In the genomic region with DNA sequence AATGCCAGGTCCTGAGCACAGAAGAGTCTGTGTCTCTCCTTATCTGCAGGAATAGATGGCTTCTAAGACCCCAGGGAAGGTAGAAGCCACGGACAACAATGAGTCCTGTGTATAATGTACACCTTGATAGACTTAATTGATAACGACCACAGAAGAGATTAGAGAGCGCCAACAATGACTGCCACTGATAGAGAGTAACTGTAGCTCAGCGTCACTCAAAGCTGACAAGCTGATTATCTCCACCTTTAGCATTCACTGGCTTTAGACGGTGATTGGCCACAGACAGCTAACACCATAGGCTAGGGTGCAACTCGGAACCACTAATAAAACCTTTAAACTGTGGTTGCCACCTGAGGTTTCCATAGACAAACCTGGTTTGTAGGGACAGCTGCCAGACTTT, we compare ENCODE assay signal across 22 mouse cellular contexts. TPM values are rescaled to one million over a fixed set of nuclear protein-coding genes. Genes with fewer than 3 reads are reported as not detected.
A peak's percentile ranks its signal among the peaks of the same experiment; 100 is the strongest.
DNase-seq lines count a peak whose midpoint lies in the region; ATAC-seq and TF ChIP-seq lines count a peak whose summit lies in the region.
"Had no signal": no experiment of that assay in that cellular context is flagged by ENCODE, and none has a peak within 500 bp of the region (broad histone marks: within the 10 kb centered on the region; RNA-seq: fewer than 3 reads in every experiment).

No protein-coding gene starts in this region.

- H3K79me2 ChIP-seq in MEL (ENCODE audit: control insufficient read depth, insufficient read depth, low read length, poor library complexity), result no peaks in the 10 kb centered on the region

- H3K4me1 ChIP-seq in MEL (ENCODE audit: control insufficient read depth in 1 of 2, insufficient read depth in 2 of 2, low read length in 2 of 2), result peaks cover 0 to 11% of the 10 kb centered on the region in 2 experiments; a peak in 3 of 4 replicates
- H3K4me1 ChIP-seq: embryonic facial prominence, embryonic 10.5 days; embryonic facial prominence, embryonic 12.5 days; forebrain, embryonic 13.5 days; forebrain, embryonic 15.5 days had no signal

- peak; percentile 75 for ATAC-seq in megakaryocyte-erythroid progenitor cell, adult 5-6 weeks (replicated peaks; ENCODE audit: low FRiP score, low TSS enrichment, poor library complexity, severe bottlenecking)
- ATAC-seq: CD4-positive, CD25-positive, alpha-beta regulatory T cell, adult 4 months; forebrain, embryonic 13.5 days; forebrain, embryonic 15.5 days; forebrain, postnatal 0 days had no signal

- TF ChIP-seq RAD21 in MEL (IDR thresholded peaks at IDR 0.05; ENCODE audit: low read depth, low read length), result no peak

- no peaks in the 10 kb centered on the region for H3K27me3 ChIP-seq in MEL (ENCODE audit: control insufficient read depth in 1 of 2, insufficient read depth in 2 of 2, low read length in 2 of 2)
- H3K27me3 ChIP-seq: CH12.LX; embryonic facial prominence, embryonic 12.5 days; forebrain, embryonic 13.5 days; forebrain, embryonic 15.5 days had no signal

- TF ChIP-seq POLR2A in MEL (IDR thresholded peaks at IDR 0.05; ENCODE audit: control insufficient read depth in 1 of 2, insufficient read depth in 1 of 2, low read depth in 1 of 2, low read length in 2 of 2, poor library complexity in 1 of 2), result no peak

- no peak overlapping the region for H3K27ac ChIP-seq in MEL (ENCODE audit: control insufficient read depth, low read depth, low read length)
- H3K27ac ChIP-seq: embryonic facial prominence, embryonic 10.5 days; embryonic facial prominence, embryonic 12.5 days; forebrain, embryonic 13.5 days; forebrain, embryonic 15.5 days had no signal

- peak; percentile 52 to 78; a peak in 3 of 4 replicates for TF ChIP-seq EP300 in MEL (IDR thresholded peaks at IDR 0.05; ENCODE audit: low read depth in 1 of 2, low read length in 2 of 2)

- no peaks in the 10 kb centered on the region for H3K36me3 ChIP-seq in MEL (ENCODE audit: control insufficient read depth in 1 of 2, insufficient read depth in 2 of 2, low read length in 2 of 2)
- H3K36me3 ChIP-seq: embryonic facial prominence, embryonic 10.5 days; embryonic facial prominence, embryonic 12.5 days; forebrain, embryonic 15.5 days; G1E had no signal

- H3K9ac ChIP-seq in MEL (ENCODE audit: control insufficient read depth, low read depth, low read length, poor library complexity, severe bottlenecking), result no peak overlapping the region
- H3K9ac ChIP-seq: embryonic facial prominence, embryonic 12.5 days; forebrain, embryonic 13.5 days; forebrain, embryonic 15.5 days; forebrain, postnatal 0 days had no signal

- peak; percentile 48 for DNase-seq in heart, adult 11 months
- DNase-seq in heart, adult 8-10 months (ENCODE audit: low spot score), result no peak
- peak; percentile 17 for DNase-seq in MEL (ENCODE audit: low read depth, low spot score)
- no peak for DNase-seq in kidney, adult 9 months
- DNase-seq: adrenal gland, adult 8-10 months; adrenal gland, postnatal 14 days; adrenal gland, postnatal 36 days; B cell, adult 2 months; cerebellum, adult 11-12 months; cerebellum, adult 2 months; cerebellum, adult 9-10 months; cerebellum, postnatal 10 days; cerebellum, postnatal 25 days; forebrain, postnatal 0 days had no signal

- no peak for TF ChIP-seq CTCF in MEL (IDR thresholded peaks at IDR 0.05 in 2 of 3, conservative IDR thresholded peaks at IDR 0.05 in 1 of 3; ENCODE audit: control insufficient read depth in 1 of 3, insufficient read depth in 1 of 3, low read depth in 2 of 3, low read length in 3 of 3, poor library complexity in 1 of 3, severe bottlenecking in 1 of 3)

- no peaks in the 10 kb centered on the region for H3K9me3 ChIP-seq in MEL (replicated peaks; ENCODE audit: insufficient read depth, low read length)
- H3K9me3 ChIP-seq: embryonic facial prominence, embryonic 10.5 days; embryonic facial prominence, embryonic 12.5 days; forebrain, embryonic 13.5 days; forebrain, embryonic 15.5 days; G1E had no signal

- H3K4me3 ChIP-seq in MEL (ENCODE audit: control insufficient read depth in 1 of 2, insufficient read depth in 1 of 2, low read depth in 2 of 2, low read length in 2 of 2), result no peak overlapping the region
- H3K4me3 ChIP-seq: embryonic facial prominence, embryonic 10.5 days; embryonic facial prominence, embryonic 12.5 days; forebrain, embryonic 13.5 days; forebrain, embryonic 15.5 days had no signal

TF ChIP-seq in MEL, 35 proteins besides CTCF, POLR2A, EP300 and RAD21:
- TF ChIP-seq CHD1 (IDR thresholded peaks at IDR 0.05; ENCODE audit: low read depth, low read length), result no peak
- no peak for TF ChIP-seq UBTF (IDR thresholded peaks at IDR 0.05; ENCODE audit: borderline replicate concordance, insufficient read depth, low read depth, low read length)
- peak; percentile 73 for TF ChIP-seq GATA1 (IDR thresholded peaks at IDR 0.05; ENCODE audit: low read depth, low read length)
- TF ChIP-seq HCFC1 (IDR thresholded peaks at IDR 0.05; ENCODE audit: low read depth, low read length), result no peak
- TF ChIP-seq RCOR1 (IDR thresholded peaks at IDR 0.05; ENCODE audit: low read depth, low read length), result 0 out of 2 replicates have a peak, but pooled peaks have one; percentile 24
- TF ChIP-seq TCF12 (IDR thresholded peaks at IDR 0.05; ENCODE audit: low read depth, low read length), result 0 out of 2 replicates have a peak, but pooled peaks have one; percentile 15
- TF ChIP-seq MYB (IDR thresholded peaks at IDR 0.05; ENCODE audit: low read depth, low read length), result 0 out of 2 replicates have a peak, but pooled peaks have one; percentile 15
- TF ChIP-seq ZC3H11A (IDR thresholded peaks at IDR 0.05; ENCODE audit: low read depth, low read length), result no peak
- TF ChIP-seq NELFE (IDR thresholded peaks at IDR 0.05; ENCODE audit: low read depth, low read length), result no peak
- no peak for TF ChIP-seq ZKSCAN1 (IDR thresholded peaks at IDR 0.05; ENCODE audit: low read depth, low read length)
- TF ChIP-seq MAX (IDR thresholded peaks at IDR 0.05; ENCODE audit: low read length), result no peak
- no peak for TF ChIP-seq MAFK (IDR thresholded peaks at IDR 0.05; ENCODE audit: borderline replicate concordance, low read depth, low read length)
- no peak for TF ChIP-seq E2F4 (IDR thresholded peaks at IDR 0.05; ENCODE audit: borderline replicate concordance, low read depth, low read length)
TF ChIP-seq in MEL: peak in this region for 4.

RNA-seq across cellular contexts. Expression of a gene that starts 57.9 kb away (rescaled TPM):
- 10 to 100 TPM in 2 of 4 experiments, 1 to 10 TPM in 2; 9.6 to 13.6 (median 9.9) TPM for total RNA-seq in heart, adult 8-10 months (2022)
- 13.5 and 14.4 TPM in 2 replicates for total RNA-seq in MEL (2012; rRNA removed)
- 10 to 100 TPM in 1 of 2 experiments, not detected in 1; 13.5 TPM for polyA plus RNA-seq in MEL (2012; ENCODE audit: insufficient read depth in 1 of 2, insufficient read length in 2 of 2, low read depth in 1 of 2, low replicate concordance in 2 of 2, missing spikeins in 1 of 2)
- total RNA-seq in megakaryocyte-erythroid progenitor cell, adult 5-6 weeks (2014; fragmentation: Nextera tagmentation), result 16.7 and 19.5 TPM in 2 replicates
- total RNA-seq in megakaryocyte-erythroid progenitor cell, adult 5-6 weeks (2017), result 21.3 and 38.1 TPM in 2 replicates

Comparison
In these comparisons a context has a peak if more than half of its experiments do, and no peak if none do; other contexts are left out.
1. DNase-seq: peak in heart, adult 11 months (single experiment) and MEL (single experiment); none in heart, adult 8-10 months (single experiment) and kidney, adult 9 months (single experiment).